Mouse (Mus musculus) T-cell, adult 2 months (primary cell): ENCODE results near the gene Chst5.
"Not testable (repeated sequence)": the region's sequence is repeated elsewhere in the genome, so short reads cannot be mapped to it uniquely, and the experiment has no call there.

Experiments
- DNase-seq: peaks from one replicate; pipeline ENCODE4 v3.0.0; 2022; ENCODE audit warnings: low spot score

Chst5 gene

GRCm38 (mm10) chr8:111909621-111910450 is at the start of gene Chst5:
Gene Chst5, minus strand, starts transcription at chr8:111910447.
- DNase-seq = no peak

- no peak for DNase-seq
These were observed 47.0 kb upstream of the Chst5 start for GRCm38 (mm10) chr8:111957231-111957630.

GRCm38 (mm10) chr8:111955879-111956278 is 45.6 kb upstream of the Chst5 start:
- DNase-seq = no peak

DNA sequence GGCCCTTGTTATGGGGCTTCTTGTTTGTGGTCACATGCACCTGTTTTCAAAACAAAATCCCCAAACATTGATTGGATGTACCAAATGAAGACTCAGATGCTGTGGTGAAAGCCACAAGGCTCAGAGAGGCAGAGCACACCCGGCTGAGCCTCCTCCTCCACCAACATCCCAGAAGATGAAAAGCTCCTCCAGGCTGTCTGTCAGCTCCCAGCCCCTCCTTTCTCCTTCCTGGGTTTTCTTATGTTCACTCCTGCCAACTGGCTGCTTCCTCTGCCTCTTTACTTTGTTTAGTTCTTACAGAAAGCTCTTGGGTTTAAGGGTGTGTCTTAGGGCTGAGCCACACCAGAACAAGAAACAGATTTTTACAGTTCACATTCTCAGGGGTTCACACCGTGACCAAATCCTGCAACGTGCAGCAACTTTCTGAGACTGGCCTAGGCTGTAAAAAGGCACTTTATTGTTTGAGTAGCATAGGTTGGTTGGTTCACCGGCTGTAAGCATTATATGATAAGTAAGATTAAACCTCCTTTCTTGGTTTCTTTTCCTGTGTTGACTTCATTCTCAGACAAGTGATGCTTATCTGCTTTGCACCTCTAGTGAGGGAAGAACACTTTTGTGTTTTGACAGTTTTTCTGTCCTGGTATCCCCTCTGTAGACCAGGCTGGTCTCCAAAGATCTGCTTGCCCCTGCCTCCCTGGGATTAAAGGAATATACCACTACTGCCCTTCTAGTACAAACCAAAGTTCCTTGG is 44.8 kb upstream of the Chst5 start:
- no peak for DNase-seq

GRCm38 (mm10) chr8:111951936-111952335 is 41.7 kb upstream of the Chst5 start:
- DNase-seq = no peak

- DNase-seq = peak; percentile 18
These were observed 41.1 kb upstream of the Chst5 start for GRCm38 (mm10) chr8:111951317-111951716.

GRCm38 (mm10) chr8:111950846-111951245 is 40.6 kb upstream of the Chst5 start:
- DNase-seq = no peak

DNA sequence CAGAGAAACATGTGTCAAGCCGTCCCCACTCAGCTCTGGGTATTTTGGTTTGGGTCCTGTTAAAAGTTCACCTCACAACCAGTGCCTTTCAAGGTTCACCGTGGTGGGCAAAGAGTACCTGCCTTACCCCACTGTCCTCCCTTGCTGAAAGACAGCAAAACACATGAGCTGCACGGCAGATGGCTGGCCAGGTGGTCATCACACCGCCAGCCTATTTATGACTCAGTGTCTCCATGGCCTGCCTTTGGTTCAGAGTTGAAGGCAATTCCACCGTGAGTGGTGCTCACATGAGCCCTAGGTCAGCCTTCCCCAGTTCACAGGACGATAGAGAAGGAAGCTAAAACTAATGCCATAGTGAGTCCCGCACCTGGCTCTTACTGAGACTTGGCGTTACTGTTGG is 37.7 kb upstream of the Chst5 start:
- DNase-seq = no peak

GRCm38 (mm10) chr8:111947144-111947543 is 36.9 kb upstream of the Chst5 start:
- no peak for DNase-seq

- DNase-seq = no peak
These were observed 33.3 kb upstream of the Chst5 start for GRCm38 (mm10) chr8:111943544-111943943.

- DNase-seq = peak; percentile 70
These were observed 30.8 kb upstream of the Chst5 start for GRCm38 (mm10) chr8:111941101-111941454.

DNA sequence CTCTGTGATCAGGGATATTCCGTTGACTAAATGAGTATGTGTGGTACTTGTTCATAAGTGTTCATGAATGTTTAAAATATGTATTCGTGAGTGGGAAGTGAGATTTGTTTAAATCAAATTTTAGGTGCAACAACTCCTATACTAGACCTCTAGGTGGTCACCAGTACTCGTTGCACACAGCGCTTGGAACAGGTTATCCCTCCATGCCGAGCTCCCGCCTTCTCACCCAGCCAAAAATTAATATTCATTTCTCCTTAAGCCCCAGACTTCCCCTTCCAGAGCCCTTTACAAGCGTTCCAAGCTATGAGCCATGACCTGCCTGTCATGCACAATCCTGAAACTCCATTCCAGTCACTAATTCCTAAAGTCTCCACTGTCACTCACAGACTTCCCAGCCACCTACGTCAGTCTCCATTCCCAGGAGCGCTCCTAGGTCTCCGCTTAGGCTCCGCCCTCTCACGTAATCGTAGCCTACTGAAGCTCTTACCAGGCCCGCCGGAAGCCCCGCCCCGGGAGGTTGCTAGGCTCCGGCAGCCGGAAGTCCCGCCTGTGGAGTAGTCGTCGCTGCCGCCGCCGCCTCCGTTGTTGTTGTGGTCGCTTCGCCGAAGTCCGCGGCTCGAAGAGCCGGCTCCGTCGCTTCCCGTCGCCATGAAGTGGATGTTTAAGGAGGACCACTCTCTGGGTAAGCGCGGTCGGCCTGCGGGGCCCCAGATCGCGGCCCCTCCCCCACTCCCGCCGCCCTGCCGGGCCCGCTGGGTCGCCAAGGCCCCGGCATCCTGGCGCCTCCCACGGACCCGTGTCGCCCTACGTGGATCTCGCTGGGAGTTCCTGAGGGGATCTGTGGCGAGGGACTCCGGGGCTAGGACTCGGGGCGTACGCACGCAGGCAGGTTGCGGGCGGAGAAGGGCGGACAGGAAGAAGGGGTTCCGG is 30.2 kb upstream of the Chst5 start, which contains the start of gene Gabarapl2:
Gene Gabarapl2, plus strand, starts transcription at position 533 of the 930 bp plus-strand sequence.
- DNase-seq = peak; percentile 94

DNA sequence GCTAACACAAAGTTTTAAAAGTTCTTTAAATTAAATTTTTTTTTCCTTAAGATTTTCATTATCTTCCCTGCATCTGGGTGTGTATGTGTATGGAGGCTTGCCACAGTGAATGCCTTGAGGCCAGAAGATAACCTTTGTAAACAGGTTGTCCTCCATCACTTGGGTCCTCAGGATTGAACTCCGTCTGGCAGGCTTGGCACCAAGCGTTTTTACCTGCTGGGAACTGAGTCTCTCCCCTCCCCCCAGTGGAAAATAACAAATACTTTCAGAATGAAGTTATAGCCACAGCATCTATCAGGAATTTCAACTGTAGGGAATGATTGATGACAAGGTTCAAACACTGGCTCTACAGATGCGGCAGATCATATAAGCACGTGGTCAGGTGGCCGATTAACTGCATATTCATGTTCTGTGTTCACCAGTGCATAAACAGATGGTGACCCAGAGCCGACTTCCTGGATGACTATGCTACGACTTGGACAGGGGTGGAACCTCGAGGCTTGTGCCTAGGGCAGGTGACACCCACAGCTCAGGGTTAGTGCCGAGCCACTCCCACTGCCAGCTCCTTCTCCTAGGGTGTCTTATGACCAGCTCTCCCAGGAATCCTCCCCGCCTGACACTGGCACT is 29.4 kb upstream of the Chst5 start:
- DNase-seq = peak; percentile 26

DNA sequence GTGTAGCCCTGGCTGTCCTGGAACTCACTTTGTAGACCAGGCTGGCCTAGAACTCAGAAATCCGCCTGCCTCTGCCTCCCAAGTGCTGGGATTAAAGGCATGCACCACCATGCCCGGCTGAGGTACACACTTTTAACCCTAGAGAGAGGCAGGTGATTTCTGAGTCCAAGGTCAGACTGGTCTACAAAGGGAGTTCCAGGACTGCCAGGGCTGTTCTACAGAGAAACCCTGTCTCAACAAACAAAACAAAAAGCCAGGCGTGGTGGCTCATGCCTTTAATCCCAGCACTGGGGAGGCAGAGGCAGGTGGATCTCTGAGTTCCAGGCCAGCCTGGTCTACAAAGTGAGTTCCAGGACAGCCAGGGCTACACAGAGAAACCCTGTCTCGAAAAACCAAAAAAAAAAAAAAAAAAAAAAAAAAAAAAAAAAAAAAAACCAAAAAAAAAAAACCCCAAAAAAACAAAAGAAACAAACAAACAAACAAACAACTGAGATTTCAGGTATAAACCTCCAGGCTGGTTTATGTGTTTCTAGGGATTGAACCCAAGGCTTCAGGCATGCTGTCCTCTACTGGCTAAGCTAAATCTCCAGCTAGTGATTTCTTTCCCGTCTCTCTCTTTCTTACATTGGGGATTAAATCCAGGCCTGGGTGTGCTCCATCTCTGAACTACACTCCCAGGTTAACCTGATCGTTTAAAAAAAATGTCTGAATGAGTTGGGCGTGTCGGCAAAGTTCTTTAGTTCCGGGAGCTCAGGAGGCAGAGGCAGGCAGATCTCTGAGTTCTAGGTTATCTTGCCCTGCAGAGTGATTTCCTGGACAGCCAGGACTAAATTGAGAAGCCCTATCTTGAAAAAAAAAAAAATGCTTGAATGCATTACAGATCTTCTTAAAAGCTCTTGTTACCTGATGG is 28.1 kb upstream of the Chst5 start:
- DNase-seq = not testable (repeated sequence)

DNA sequence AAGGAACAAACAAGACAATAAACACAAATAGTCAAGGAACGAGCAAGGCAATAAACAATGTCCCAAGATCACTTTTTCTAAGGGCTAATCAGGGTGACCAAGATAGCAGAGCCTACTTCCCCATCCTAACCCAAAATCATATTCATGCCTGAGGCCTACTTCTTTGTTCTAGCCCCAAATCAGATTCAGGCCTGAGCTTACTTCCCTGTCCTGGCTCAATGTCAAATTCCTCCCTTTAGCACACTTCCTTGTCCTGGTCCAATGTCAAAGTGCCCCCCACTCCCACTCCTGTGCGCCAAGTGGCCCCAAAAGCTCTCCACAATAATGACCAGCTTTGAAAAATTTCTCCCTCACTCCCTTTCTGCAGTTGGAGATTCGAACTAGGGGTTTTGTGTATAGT is 26.9 kb upstream of the Chst5 start:
- DNase-seq = no peak

- no peak for DNase-seq
These were observed 24.0 kb upstream of the Chst5 start for GRCm38 (mm10) chr8:111934201-111934600.

GRCm38 (mm10) chr8:111933348-111934076 is 23.3 kb upstream of the Chst5 start, which contains the start of gene Tmem231:
Gene Tmem231, minus strand, starts transcription at chr8:111933881.
- peak; percentile 88 for DNase-seq

DNA sequence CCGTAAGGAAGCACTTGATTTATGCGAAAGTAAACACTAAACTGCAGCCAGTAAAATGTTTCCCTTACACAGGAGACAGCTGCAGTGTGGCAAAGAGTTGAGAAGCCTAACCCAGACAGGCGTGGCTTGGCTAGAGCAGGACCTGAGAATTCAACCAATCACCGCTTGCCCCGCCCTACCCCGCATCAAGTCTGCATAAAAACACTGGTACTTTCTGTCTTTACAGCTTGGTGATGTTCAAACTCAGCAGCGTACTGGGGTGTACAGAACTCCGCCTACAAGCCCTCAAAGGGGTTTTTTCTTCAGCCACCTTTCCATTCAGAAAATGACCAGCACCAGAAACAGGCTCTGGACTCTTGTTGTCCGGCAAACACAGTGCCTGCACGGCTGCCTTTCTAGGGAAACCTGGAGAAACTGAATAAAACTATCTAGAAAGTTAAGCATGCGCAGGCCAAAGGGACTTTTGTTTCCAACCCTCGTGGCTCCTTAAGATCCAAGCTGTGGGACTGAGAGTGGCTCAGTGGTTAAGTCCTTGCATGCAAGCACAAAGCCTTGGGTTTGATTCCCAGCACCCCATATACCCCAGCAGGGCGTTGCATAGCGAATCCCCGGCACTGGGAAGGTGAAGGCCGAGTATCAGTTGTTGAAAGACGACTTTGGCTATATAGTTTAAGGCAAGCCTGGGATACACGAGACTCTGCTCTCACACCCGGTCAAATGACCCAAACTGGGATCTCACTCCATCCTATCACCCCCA is 22.5 kb upstream of the Chst5 start:
- DNase-seq = no peak

GRCm38 (mm10) chr8:111931721-111932120 is 21.5 kb upstream of the Chst5 start:
- no peak for DNase-seq
